Mouse (Mus musculus): ENCODE results near the gene Fkbp2.
"Not testable (repeated sequence)": the region's sequence is repeated elsewhere in the genome, so short reads cannot be mapped to it uniquely, and the experiment has no call there.

Gene Fkbp2

DNA sequence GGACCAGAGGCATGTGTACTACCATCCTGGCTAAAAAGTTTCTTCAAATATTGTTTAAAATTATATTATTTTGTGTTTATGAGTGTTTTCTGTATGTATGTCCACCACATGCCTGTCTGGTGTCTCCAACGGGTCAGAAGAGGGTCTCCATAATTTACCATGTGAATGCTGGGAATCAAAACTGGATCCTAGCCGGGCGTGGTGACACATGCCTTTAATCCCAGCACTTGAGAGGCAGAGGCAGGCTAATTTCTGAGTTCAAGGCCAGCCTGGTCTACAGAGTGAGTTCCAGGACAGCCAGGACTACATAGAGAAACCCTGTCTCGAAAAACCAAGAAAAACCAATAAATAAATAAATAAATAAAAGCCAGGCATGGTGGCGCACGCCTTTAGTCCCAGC, 10.9 kb upstream of the Fkbp2 start:
- DNase-seq (ENCODE audit: low spot score), result not testable (repeated sequence)

DNA sequence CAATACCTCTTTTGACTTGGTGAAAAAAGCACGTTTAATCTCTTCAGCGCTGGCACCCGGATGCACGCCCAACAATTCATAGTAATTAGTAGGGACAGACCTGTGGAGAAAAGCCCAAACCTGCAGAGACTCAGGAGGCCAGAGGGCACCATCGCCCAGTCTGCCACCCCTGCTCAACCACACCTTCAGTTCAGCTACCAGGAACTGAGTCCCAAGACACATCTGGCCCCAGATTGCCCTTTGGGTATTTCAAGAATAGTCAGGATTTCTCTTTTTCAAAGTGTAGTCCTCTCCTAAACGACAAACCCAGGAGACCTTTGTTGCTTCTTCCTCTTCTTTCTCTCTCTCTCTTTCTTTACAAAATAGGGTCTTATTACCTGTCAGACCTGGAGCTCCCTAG, 10.4 kb upstream of the Fkbp2 start:
- no peak for DNase-seq (ENCODE audit: low spot score)

GRCm38 (mm10) chr19:6989251-6989650, 8.9 kb upstream of the Fkbp2 start:
- DNase-seq (ENCODE audit: low spot score), result no peak

DNA sequence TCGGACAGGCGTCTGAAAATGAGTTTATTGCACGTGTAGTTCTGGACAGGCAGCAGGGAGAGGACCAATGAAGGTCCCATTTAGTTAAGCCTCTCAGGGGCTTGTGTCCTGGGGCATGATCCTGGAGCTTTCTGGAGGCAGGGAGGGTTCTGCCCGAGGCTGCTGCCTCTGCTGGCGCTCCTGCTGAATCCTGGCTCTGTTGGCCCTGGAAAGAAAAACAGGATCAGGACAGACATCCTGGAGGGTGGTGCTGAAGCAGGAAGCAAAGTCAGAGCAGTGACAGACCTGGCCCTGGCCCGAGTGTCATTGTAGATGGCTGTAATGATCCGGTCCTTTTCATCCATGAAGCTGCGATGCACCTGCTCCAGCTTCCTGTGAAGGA, 7.6 kb upstream of the Fkbp2 start:
- DNase-seq (ENCODE audit: low spot score), result no peak

DNA sequence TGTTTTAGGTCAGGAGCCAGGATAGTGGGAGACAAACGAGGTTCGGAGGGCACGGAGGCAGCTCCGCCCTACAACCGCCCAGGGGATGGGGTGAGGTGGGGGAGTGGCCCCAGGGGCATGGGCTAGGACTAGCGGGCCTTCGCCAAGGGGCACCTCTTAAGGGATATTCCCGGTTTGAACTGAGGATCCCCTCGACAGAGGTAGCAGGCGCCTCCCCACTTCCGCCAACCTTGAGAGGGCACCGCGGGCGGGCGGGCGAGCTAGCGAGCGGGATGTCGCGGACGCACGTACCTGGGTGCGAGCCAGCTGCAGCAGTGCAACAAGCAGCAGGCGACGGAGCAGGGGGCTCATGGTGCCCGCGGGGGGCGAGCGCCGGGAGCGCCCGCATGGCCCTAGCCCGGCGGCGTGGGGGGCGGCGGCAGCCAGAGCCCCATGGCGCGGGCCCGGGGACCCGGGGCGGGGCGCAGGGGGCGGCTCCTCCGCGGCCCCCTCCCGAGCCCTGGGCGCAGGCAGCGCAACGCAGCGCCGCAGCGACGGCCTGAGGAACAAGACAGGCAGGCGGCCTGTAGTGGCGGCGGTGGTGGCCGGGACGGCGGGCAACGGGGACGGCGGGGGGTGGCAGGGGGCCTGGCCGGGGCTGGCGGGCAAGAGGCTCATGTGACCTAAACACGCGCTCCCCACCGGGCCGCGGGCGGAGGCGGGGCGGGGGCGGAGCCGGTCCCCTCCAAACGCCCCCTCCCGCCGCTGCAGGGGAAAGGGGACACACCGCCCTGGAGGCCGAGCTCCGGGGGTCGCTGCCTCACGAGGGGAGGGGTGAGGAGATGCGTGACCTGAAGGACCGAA, 7.0 kb upstream of the Fkbp2 start, which contains the start of gene Vegfb:
Gene Vegfb (minus strand): TSS at position 591 of the 843 bp plus-strand sequence.
- DNase-seq (ENCODE audit: low spot score), result no peak

- DNase-seq (ENCODE audit: low spot score), result no peak
Measured at GRCm38 (mm10) chr19:6985951-6986708, 5.8 kb upstream of the Fkbp2 start.

GRCm38 (mm10) chr19:6985300-6985699, 5.0 kb upstream of the Fkbp2 start:
- DNase-seq (ENCODE audit: low spot score), result no peak

DNA sequence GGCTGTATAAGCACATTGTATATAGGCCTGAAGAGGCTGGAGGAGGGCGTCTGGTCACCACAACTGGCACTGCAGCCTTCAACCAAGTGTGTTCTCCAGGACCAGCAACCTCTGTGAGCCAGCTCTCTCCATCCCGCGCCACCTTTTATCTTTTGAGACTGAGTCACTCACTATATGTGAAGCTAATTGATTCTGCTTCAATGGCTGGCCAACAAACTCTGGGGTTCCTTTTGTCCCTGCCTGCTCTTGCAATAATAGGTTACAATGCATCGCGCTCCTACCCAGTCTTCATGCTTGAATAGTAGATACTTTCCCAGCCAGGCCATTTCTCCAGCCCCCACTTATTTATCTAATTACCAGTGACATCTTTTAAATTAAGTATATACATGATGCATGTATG, 3.3 kb upstream of the Fkbp2 start:
- no peak for DNase-seq (ENCODE audit: low spot score)

GRCm38 (mm10) chr19:6981465-6981864, 1.2 kb upstream of the Fkbp2 start:
- DNase-seq (ENCODE audit: low spot score), result no peak

DNA sequence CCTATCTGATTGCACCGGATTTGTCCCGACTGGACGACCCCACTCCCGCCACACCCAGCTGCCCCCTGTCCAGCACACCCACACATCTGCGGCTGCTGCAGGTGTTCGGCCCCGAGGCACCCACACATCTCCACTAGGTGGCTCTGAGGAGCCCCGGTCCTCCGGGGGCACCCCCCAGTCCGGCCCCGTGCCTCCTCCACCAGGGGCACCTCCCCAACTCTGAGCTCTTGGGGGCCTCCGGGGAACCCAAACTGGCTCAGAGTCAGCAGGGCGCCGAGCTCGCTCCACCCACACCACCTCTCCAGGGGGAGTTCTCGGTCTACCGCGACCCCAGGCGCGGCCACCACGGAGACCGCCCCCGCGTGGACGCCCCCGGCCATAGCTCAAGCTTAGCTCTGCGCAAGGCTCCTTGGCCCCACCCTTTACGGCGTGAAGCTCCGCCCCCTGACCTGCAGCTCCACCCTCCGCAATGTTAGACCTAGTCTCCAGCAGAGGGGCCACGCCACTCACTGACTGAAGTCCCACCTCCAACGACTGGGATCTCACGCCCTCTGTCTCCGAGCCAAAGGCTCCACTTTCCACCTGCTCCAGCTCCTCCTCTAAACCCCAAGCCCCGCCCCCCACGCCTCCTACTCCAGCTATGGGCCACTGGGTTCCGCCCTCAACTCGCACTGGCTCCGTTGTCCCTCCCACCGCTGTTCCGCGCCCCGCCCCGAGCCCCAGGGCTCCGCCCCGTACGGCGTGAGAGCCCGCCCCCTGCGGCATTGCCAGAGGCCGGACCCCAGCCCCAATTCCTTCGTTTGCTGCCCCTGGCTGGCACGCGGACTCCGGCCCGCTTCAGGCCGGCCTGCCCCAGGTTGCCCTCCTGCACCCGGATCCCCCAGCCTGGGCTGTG, 568 bp downstream of the Fkbp2 start:
- peak; percentile 99 for DNase-seq (ENCODE audit: low spot score)

DNA sequence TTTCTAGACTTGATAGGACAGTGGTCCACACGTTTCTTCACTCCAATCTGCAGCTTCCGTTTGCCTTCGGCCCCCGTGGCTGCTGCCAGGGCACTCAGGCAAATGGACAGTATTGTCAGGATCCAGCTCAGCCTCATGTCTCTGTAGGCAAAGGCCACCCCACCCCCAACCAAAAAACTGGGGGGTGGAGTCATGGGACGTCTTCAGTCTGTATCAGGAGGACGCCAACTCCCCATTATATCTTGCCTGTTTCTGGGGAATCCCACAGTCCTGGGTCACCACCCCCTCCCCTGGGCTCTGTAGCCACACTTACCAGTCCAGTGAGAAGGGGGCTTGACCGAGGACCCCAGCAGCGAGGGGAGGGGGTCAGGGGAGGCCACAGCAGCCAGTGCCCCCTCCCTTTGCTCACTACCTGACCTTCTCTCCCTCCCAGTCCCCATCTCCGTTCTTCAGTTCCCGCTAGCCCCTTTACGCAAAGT, 1.3 kb downstream of the Fkbp2 start:
- DNase-seq (ENCODE audit: low spot score), result no peak

DNA sequence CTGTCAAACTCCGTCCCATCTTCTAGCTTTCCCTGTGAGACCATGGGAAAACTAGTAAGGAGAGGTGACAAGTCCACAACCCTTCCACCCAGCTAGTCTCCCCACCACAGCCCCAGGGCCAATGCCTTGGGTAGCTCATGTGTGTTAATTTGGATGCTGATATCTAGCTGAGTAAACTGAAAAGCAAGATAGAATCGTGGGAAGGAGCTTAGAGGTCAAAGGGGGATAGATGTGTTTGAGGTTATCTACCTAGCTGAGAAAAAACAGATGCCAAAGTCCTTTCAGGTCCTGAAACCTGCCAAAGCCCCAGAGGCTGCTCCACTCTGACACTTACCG, 1.7 kb downstream of the Fkbp2 start:
- DNase-seq (ENCODE audit: low spot score), result no peak

- DNase-seq (ENCODE audit: low spot score), result no peak
Measured at GRCm38 (mm10) chr19:6977759-6978638, 2.3 kb downstream of the Fkbp2 start.

GRCm38 (mm10) chr19:6975537-6976521, 4.5 kb downstream of the Fkbp2 start, which contains the start of gene Plcb3:
Gene Plcb3 (minus strand): TSS chr19:6976470.
- no peak for DNase-seq (ENCODE audit: low spot score)

DNA sequence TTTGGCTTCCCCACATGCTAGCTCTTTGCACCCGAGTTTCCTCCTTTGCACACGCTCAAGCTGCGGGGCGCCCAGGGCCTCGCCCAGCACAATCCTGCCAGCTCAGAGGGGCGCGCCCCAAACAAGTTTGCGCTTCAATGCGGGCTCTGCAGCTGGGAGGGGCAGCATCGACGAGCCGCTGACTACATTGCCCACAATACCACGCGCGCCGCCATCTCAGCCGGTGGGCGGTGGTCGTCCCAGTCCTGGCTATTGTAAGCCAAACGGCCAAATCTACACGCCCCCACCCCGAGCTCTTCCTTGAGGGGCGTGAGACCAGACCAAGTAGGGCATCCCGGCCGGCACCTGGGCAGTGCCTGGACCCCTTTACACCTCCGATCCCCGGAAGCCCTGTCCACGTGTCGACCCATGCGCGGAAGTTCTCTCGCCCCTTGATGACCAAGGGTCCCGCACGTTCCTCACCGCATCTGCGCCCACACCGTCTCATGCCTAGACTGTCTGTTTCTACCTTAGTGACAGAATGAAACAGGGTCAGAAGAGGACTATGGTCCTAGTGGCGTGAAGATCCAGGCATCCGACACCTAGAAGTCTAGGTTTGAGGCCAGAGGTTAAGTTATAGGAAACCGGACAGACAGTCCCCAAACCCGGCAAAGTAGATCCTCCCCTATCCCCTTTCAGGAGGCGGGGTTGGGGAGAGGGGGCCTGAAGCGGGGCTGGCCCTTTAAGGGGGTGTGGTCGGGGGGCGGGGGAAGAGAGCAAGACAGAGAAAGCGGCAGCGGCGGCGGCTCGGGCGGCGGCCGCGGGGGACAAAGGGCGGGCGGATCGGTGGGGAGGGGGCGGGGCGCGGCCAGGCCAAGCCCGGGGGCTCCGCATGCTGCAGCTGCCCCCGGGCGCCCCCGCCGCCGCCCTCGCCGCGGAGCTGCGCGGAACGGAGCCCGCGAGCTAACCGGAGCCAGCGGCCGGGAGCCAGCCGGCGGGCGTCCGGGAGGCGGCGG, 5.8 kb downstream of the Fkbp2 start, which contains the start of gene Ppp1r14b:
Gene Ppp1r14b (plus strand): TSS at position 758 of the 995 bp plus-strand sequence.
- DNase-seq (ENCODE audit: low spot score), result no peak

GRCm38 (mm10) chr19:6973581-6974190, 6.6 kb downstream of the Fkbp2 start:
- no peak for DNase-seq (ENCODE audit: low spot score)

GRCm38 (mm10) chr19:6972247-6972917, 7.9 kb downstream of the Fkbp2 start:
- no peak for DNase-seq (ENCODE audit: low spot score)

DNA sequence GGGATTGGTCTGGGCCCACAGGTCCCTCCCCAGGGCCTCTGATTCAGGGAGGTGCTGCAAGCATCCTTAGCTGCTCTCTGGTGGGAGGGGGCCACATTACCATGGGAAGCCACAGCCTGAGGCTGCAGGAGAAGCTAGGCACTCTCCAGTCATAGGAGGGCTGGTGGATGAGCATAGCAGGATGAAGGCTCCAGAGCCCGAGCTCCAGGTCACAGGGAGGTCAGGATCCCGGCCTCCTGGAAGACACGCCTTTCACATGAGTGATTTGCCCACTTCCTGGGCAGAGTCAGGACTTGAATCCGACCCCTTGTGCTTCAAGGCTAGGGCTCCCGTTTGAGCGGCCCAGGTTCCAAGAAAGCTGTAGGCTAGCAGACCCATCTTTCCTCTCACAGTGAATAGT, 8.7 kb downstream of the Fkbp2 start:
- DNase-seq (ENCODE audit: low spot score), result no peak
